In the genomic region with DNA sequence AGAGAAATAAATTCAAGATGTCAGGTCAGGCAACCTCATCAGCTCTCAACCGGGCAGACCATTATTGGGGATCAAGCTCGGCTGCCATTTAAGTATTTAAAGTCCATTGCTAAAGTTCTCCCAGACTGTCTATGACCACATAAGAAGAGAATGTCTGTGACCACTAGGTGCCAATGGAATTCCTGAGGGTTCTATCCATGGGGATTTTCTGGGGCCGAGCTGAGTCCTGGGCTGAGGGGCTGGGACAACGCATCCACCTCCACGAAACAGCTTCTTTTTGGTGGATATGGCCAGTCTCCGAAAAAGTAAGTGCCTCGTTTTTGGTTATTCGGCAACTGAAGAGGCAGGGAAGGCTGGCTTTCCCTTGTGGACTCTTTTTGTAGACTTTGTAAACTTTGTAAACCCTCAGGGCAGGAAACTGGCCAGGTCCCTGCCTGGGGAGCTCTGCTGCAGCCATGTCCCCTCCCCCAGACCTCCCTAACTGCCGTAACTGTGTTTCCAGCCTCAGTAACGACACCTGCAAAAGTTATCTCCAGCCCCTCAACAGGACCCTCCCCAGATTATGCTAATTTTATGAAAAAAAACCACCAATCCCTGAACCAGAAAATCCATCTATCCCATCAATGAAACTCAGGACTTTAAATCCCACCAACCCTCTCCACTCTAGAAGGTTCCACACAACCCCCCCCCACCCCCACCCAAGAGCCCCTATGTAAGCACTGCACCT, we compare ENCODE assay signal across 7 mouse cellular contexts. TPM values are rescaled to one million over a fixed set of nuclear protein-coding genes. Genes with fewer than 3 reads are reported as not detected.
DNase-seq lines count a peak whose midpoint lies in the region; ATAC-seq and TF ChIP-seq lines count a peak whose summit lies in the region.

Gene Psma6, plus strand, starts transcription at position 200 of the 727 bp plus-strand sequence.

- no peak for DNase-seq in Patski (ENCODE audit: low read depth, low spot score)
- DNase-seq in forebrain, embryonic 14.5 days (ENCODE audit: low spot score): no peak
- no peak for DNase-seq in liver, embryonic 14.5 days (ENCODE audit: low read depth in 3 of 3, low spot score in 3 of 3)
- DNase-seq in stomach, postnatal 0 days (ENCODE audit: low spot score): no peak
- no peak for DNase-seq in frontal cortex, postnatal 25 days (ENCODE audit: low spot score in 2 of 2)

- no peak within 1 kb of the TSS for H3K9ac ChIP-seq in forebrain, embryonic 14.5 days (ENCODE audit: low read length)
- H3K9ac ChIP-seq in hindbrain, embryonic 12.5 days: no peak within 1 kb of the TSS
- no peak within 1 kb of the TSS for H3K9ac ChIP-seq in liver, embryonic 14.5 days (replicated peaks)
- H3K9ac ChIP-seq in stomach, postnatal 0 days (ENCODE audit: low read length): no peak within 1 kb of the TSS

- ATAC-seq in Patski: no peak
- no peak for ATAC-seq in forebrain, embryonic 14.5 days
- ATAC-seq in hindbrain, embryonic 12.5 days (ENCODE audit: low FRiP score): no peak
- no peak for ATAC-seq in liver, embryonic 14.5 days (ENCODE audit: insufficient read depth)
- ATAC-seq in stomach, postnatal 0 days (ENCODE audit: low FRiP score, low TSS enrichment): no peak

- POLR2A ChIA-PET in Patski (lab: Charles Lee): interaction anchor here (0.6 kb wide), 1 partner anchor 750 kb away, joined by 3 read pairs; no protein-coding TSS in a partner anchor

- in situ Hi-C loops in Patski (cut with MboI; ENCODE audit: low pct_unique_long_range_greater_than_20kb): no loop called here

- no peak within 1 kb of the TSS for H3K4me2 ChIP-seq in forebrain, embryonic 14.5 days (ENCODE audit: low read length)
- H3K4me2 ChIP-seq in hindbrain, embryonic 12.5 days (replicated peaks): no peak within 1 kb of the TSS
- H3K4me2 ChIP-seq in liver, embryonic 14.5 days (ENCODE audit: low read depth): no peak within 1 kb of the TSS
- H3K4me2 ChIP-seq in stomach, postnatal 0 days (replicated peaks; ENCODE audit: low read depth): no peak within 1 kb of the TSS

- CTCF ChIA-PET in Patski (lab: Charles Lee): no interaction called here

- no peak for TF ChIP-seq CTCF in E14TG2a.4 (conservative IDR thresholded peaks at IDR 0.05; ENCODE audit: low read length)
- no peak for TF ChIP-seq CTCF in Patski (IDR thresholded peaks at IDR 0.05)
- TF ChIP-seq CTCF in liver, embryonic 14.5 days (IDR thresholded peaks at IDR 0.05; ENCODE audit: low read depth): no peak
- TF ChIP-seq CTCF in stomach, postnatal 0 days (IDR thresholded peaks at IDR 0.05; ENCODE audit: low read depth): no peak

- WGBS in forebrain, embryonic 14.5 days: 81% methylated on average over 10 of the region's 10 CpGs
- 80% methylated on average over 10 of the region's 10 CpGs for WGBS in hindbrain, embryonic 12.5 days
- WGBS in liver, embryonic 14.5 days (ENCODE audit: insufficient replicate concordance): 69% methylated on average over 10 of the region's 10 CpGs
- WGBS in stomach, postnatal 0 days: 75% methylated on average over 10 of the region's 10 CpGs

- peaks cover 85% of the 10 kb centered on the region for H3K4me1 ChIP-seq in E14TG2a.4 (replicated peaks; ENCODE audit: low read depth, low read length)
- H3K4me1 ChIP-seq in forebrain, embryonic 14.5 days (ENCODE audit: control insufficient read depth, insufficient read depth, low read length): no peaks in the 10 kb centered on the region
- H3K4me1 ChIP-seq in hindbrain, embryonic 12.5 days: no peaks in the 10 kb centered on the region
- peaks cover 6 to 13% of the 10 kb centered on the region in 2 experiments for H3K4me1 ChIP-seq in liver, embryonic 14.5 days (replicated peaks; ENCODE audit: control insufficient read depth in 2 of 2, insufficient read depth in 2 of 2, low read length in 1 of 2)
- peaks cover 4% of the 10 kb centered on the region; the same call in 1 of the 2 replicates for H3K4me1 ChIP-seq in stomach, postnatal 0 days (replicated peaks; ENCODE audit: control insufficient read depth, insufficient read depth)

- H3K36me3 ChIP-seq in E14TG2a.4 (ENCODE audit: insufficient read depth, low read length): peaks cover 35% of the 10 kb centered on the region
- peaks cover 3% of the 10 kb centered on the region; the same call in 1 of the 2 replicates for H3K36me3 ChIP-seq in forebrain, embryonic 14.5 days (ENCODE audit: control insufficient read depth, insufficient read depth, low read length)
- H3K36me3 ChIP-seq in hindbrain, embryonic 12.5 days: peaks cover 5% of the 10 kb centered on the region; the same call in 1 of the 2 replicates
- no peaks in the 10 kb centered on the region for H3K36me3 ChIP-seq in liver, embryonic 14.5 days (replicated peaks; ENCODE audit: control insufficient read depth, insufficient read depth, low read depth)
- H3K36me3 ChIP-seq in stomach, postnatal 0 days (ENCODE audit: control insufficient read depth, insufficient read depth, low read length): no peaks in the 10 kb centered on the region; the same call in 1 of the 2 replicates

- no peak within 1 kb of the TSS for H3K27ac ChIP-seq in forebrain, embryonic 14.5 days (ENCODE audit: low read depth, low read length)
- no peak within 1 kb of the TSS for H3K27ac ChIP-seq in hindbrain, embryonic 12.5 days
- H3K27ac ChIP-seq in liver, embryonic 14.5 days: no peak within 1 kb of the TSS
- no peak within 1 kb of the TSS for H3K27ac ChIP-seq in stomach, postnatal 0 days (replicated peaks)

- TF ChIP-seq EP300 in liver, embryonic 14.5 days (IDR thresholded peaks at IDR 0.05; ENCODE audit: low read depth): no peak
- no peak for TF ChIP-seq EP300 in stomach, postnatal 0 days (optimal IDR thresholded peaks at IDR 0.05)

- no peaks in the 10 kb centered on the region for H3K9me3 ChIP-seq in E14TG2a.4 (ENCODE audit: low read length)
- H3K9me3 ChIP-seq in forebrain, embryonic 14.5 days (replicated peaks; ENCODE audit: control insufficient read depth, low read length): no peaks in the 10 kb centered on the region
- no peaks in the 10 kb centered on the region for H3K9me3 ChIP-seq in hindbrain, embryonic 12.5 days (replicated peaks)
- H3K9me3 ChIP-seq in liver, embryonic 14.5 days (ENCODE audit: control insufficient read depth, low read length): no peaks in the 10 kb centered on the region
- H3K9me3 ChIP-seq in stomach, postnatal 0 days (ENCODE audit: control insufficient read depth, low read length): no peaks in the 10 kb centered on the region

- no peaks in the 10 kb centered on the region for H3K27me3 ChIP-seq in E14TG2a.4 (ENCODE audit: insufficient read depth, low read length)
- H3K27me3 ChIP-seq in Patski: no peaks in the 10 kb centered on the region
- H3K27me3 ChIP-seq in forebrain, embryonic 14.5 days (replicated peaks; ENCODE audit: control insufficient read depth, insufficient read depth, low read length): no peaks in the 10 kb centered on the region
- H3K27me3 ChIP-seq in hindbrain, embryonic 12.5 days: no peaks in the 10 kb centered on the region
- H3K27me3 ChIP-seq in liver, embryonic 14.5 days (ENCODE audit: control insufficient read depth, insufficient read depth, low read length): no peaks in the 10 kb centered on the region
- H3K27me3 ChIP-seq in stomach, postnatal 0 days (ENCODE audit: control insufficient read depth, insufficient read depth, low read length): no peaks in the 10 kb centered on the region

- H3K4me3 ChIP-seq in E14TG2a.4 (replicated peaks; ENCODE audit: low read length): peak within 1 kb of the TSS; percentile 29; the same call in 1 of the 2 replicates
- H3K4me3 ChIP-seq in forebrain, embryonic 14.5 days (ENCODE audit: low read depth, low read length): no peak within 1 kb of the TSS
- no peak within 1 kb of the TSS for H3K4me3 ChIP-seq in hindbrain, embryonic 12.5 days
- no peak within 1 kb of the TSS for H3K4me3 ChIP-seq in liver, embryonic 14.5 days (ENCODE audit: insufficient read depth in 1 of 2, low read depth in 2 of 2, low read length in 2 of 2)
- no peak within 1 kb of the TSS for H3K4me3 ChIP-seq in stomach, postnatal 0 days (ENCODE audit: low read depth, low read length)

RNA-seq across cellular contexts. Expression of gene Psma6, which starts in this region (rescaled TPM):
- polyA plus RNA-seq in Patski (2021): 212 TPM
- polyA plus RNA-seq in forebrain, embryonic 14.5 days (2014; fragmentation: Nextera tagmentation; extraction: Ambion mirVana): 482 and 544 TPM in 2 replicates
- polyA plus RNA-seq in hindbrain, embryonic 12.5 days (2016; fragmentation: Nextera tagmentation; extraction: Ambion mirVana): 382 and 419 TPM in 2 replicates
- polyA plus RNA-seq in liver, embryonic 14.5 days (2012; rRNA removed): 63.1 and 85.9 TPM in 2 replicates
- polyA plus RNA-seq in liver, embryonic 14.5 days (2014; fragmentation: Nextera tagmentation; extraction: Ambion mirVana): 220 and 221 TPM in 2 replicates
- polyA plus RNA-seq in stomach, postnatal 0 days (2015; fragmentation: Nextera tagmentation; extraction: Ambion mirVana): 357 and 358 TPM in 2 replicates
